Mouse (Mus musculus): ENCODE measurements around the gene Ifna9.

DNA sequence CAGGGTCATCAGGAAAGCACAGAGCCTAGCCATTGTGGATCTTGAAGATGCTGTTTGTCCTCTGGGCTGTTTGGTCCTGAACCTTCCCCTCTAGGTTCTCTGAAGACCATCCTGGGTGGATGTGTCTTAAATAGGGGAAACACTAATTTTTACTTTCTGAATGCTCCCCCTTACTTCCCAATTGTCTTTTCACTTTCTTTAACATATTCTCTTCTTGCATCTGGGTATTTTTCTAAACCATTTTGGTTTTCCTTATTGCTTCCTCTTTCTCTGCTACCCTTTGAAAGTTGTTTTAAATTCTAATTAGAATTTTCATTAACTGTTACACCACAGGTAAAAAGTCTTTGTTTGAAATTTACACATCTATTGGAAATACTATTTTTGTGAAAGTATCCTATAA lies 11.1 kb upstream of the Ifna9 start, which contains the start of gene Ifna12:
- TF ChIP-seq POLR2A (IDR thresholded peaks at IDR 0.05; ENCODE audit: borderline replicate concordance, low read depth, low read length) (no peak), CTCF (IDR thresholded peaks at IDR 0.05; ENCODE audit: low read depth, low read length) (no peak)
